Mouse (Mus musculus) inflammation-experienced regulatory T-cells, adult 16 weeks (primary cell): ENCODE data around the gene Eif3f. TPM values are rescaled to one million over a fixed set of nuclear protein-coding genes. Genes with fewer than 3 reads are reported as not detected.

ENCODE experiments used
- polyA plus RNA-seq: library from polyadenylated mRNA; unstranded; fragments of 100-300 nt; shearing (Covaris generic); gene quantifications from one replicate; pipeline ENCODE4 v1.2.1, GENCODE M21; 2017

Eif3f gene
- polyA plus RNA-seq = 26.4 TPM

GRCm38 (mm10) chr7:108933794-108934731, at the start of gene Eif3f:
Gene Eif3f (plus strand): TSS chr7:108934417.

GRCm38 (mm10) chr7:108884906-108885305, 49.3 kb upstream of the Eif3f start, which contains the start of gene Olfr518:
Gene Olfr518 (minus strand): TSS chr7:108885006.

GRCm38 (mm10) chr7:108894320-108894719, 39.9 kb upstream of the Eif3f start, which contains the start of gene Olfr519:
Gene Olfr519 (minus strand): TSS chr7:108894420.

GRCm38 (mm10) chr7:108929726-108930393, 4.4 kb upstream of the Eif3f start, which contains the start of gene Nlrp10:
Gene Nlrp10 (minus strand): TSS chr7:108930178.

GRCm38 (mm10) chr7:108950312-108950761, 16.1 kb downstream of the Eif3f start, which contains the start of gene Tub:
Gene Tub (plus strand): TSS chr7:108950338.

Other genes with a start within 250 kb of the Eif3f start
- not detected for gene Olfr512, start 221.1 kb upstream of the Eif3f start, polyA plus RNA-seq
- gene Olfr513, start 183.4 kb upstream of the Eif3f start, polyA plus RNA-seq = not detected
- not detected for gene Olfr514, start 108.4 kb upstream of the Eif3f start, polyA plus RNA-seq
- gene Olfr516, start 83.9 kb upstream of the Eif3f start, polyA plus RNA-seq = not detected
- gene Olfr517, start 62.0 kb upstream of the Eif3f start, polyA plus RNA-seq = not detected
- not detected for gene Olfr518, start 49.4 kb upstream of the Eif3f start, polyA plus RNA-seq
- not detected for gene Olfr519, start 40.0 kb upstream of the Eif3f start, polyA plus RNA-seq
- 0.29 TPM for gene Nlrp10, start 4.2 kb upstream of the Eif3f start, polyA plus RNA-seq
- gene Tub, start 15.9 kb downstream of the Eif3f start, polyA plus RNA-seq = 1.1 TPM
- gene Ric3, start 148.9 kb downstream of the Eif3f start, polyA plus RNA-seq = 0.60 TPM
- gene Lmo1, start 240.8 kb downstream of the Eif3f start, polyA plus RNA-seq = not detected